Mouse (Mus musculus): ENCODE results near the gene Ksr1.

DNA sequence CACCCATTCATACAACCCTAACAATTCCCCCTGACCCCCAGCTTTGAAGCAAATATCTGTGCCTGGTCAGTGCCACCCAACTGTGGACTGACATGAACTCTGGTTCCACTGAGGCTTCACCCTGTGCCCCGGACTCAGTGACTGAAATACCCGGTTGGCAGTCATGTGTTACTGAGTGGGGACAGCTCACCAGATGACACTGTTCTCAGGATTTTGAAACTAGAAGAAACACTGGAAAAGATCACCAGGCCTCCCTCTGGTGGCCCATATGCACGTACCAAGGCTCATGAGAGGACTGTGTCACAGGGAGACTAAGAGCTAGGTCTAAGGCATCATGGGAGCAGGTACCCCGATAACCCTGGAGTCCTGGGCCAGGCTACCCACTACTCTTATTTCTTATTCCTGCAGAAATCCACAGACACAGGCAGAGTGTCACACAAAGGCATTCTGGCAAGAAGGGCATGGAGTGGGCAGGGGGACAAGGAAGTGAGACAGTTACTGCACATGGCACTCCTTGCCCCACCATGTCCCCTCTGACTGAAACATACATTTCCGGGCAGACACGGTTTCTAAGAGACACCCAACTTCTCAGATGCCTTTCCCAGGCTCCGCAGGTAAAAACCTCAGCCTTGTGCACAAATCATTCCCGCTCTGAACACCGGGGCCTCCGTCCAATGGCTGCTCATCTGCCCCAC, 34.2 kb downstream of the Ksr1 start:
- no peak for TF ChIP-seq CTCF (IDR thresholded peaks at IDR 0.05; ENCODE audit: borderline replicate concordance, extremely low read depth, insufficient read depth, insufficient read length)
- TF ChIP-seq POLR2A (IDR thresholded peaks at IDR 0.05; ENCODE audit: borderline replicate concordance, extremely low read depth, insufficient read depth, insufficient read length, poor library complexity, severe bottlenecking) = no peak

Measured in brain, embryonic 14.5 days (tissue).